Mouse (Mus musculus): ENCODE results near the gene Sacm1l.

GRCm38 (mm10) chr9:123636771-123637170 is 107.2 kb downstream of the Sacm1l start:
- TF ChIP-seq MAZ (IDR thresholded peaks at IDR 0.05; ENCODE audit: low read depth, low read length) (no peak), MAX (IDR thresholded peaks at IDR 0.05; ENCODE audit: low read length) (no peak), HCFC1 (IDR thresholded peaks at IDR 0.05; ENCODE audit: low read depth, low read length) (no peak), TAL1 (IDR thresholded peaks at IDR 0.05; ENCODE audit: low read length) (no peak), CTCF (IDR thresholded peaks at IDR 0.05 in 2 of 3, conservative IDR thresholded peaks at IDR 0.05 in 1 of 3; ENCODE audit: control insufficient read depth in 1 of 3, insufficient read depth in 1 of 3, low read depth in 2 of 3, low read length in 3 of 3, poor library complexity in 1 of 3, severe bottlenecking in 1 of 3) (no peak), POLR2A (IDR thresholded peaks at IDR 0.05; ENCODE audit: control insufficient read depth in 1 of 2, insufficient read depth in 1 of 2, low read depth in 1 of 2, low read length in 2 of 2, poor library complexity in 1 of 2) (no peak), ZNF384 (IDR thresholded peaks at IDR 0.05; ENCODE audit: low read depth, low read length) (no peak)
